Mouse (Mus musculus): ENCODE measurements around the gene Pced1b. TPM values are rescaled to one million over a fixed set of nuclear protein-coding genes. Genes with fewer than 3 reads are reported as not detected.
A peak's percentile ranks its signal among the peaks of the same experiment; 100 is the strongest.

The Pced1b gene
- total and polyA plus RNA-seq, 2 experiments from 2014 or later: 0.89 to 2.6 TPM

- Histone ChIP-seq H3K4me1 (ENCODE audit: control insufficient read depth, insufficient read depth) (no peaks in the 10 kb centered on the region), H3K9me3 (replicated peaks; ENCODE audit: control insufficient read depth, low read length) (no peaks in the 10 kb centered on the region), H3K27ac (ENCODE audit: low read depth) (peak overlapping the region; percentile 85), H3K4me3 (ENCODE audit: low read depth, low read length) (peak overlapping the region; percentile 84), H3K36me3 (replicated peaks; ENCODE audit: control insufficient read depth, insufficient read depth, low read length) (no peaks in the 10 kb centered on the region), H3K4me2 (ENCODE audit: low read depth, low read length) (peak overlapping the region; percentile 95), H3K9ac (replicated peaks; ENCODE audit: low read depth, low read length) (peak overlapping the region; percentile 79), H3K27me3 (ENCODE audit: control insufficient read depth, insufficient read depth, low read length) (peaks cover 27% of the 10 kb centered on the region)
- no peak for TF ChIP-seq EP300 (IDR thresholded peaks at IDR 0.05; ENCODE audit: low read depth)
- 25% methylated on average over 8 of the region's 8 CpGs for WGBS
- DNase-seq (ENCODE audit: low spot score): peak; percentile 17
- no peak for ATAC-seq (ENCODE audit: insufficient read depth, low read depth)
Measured at GRCm38 (mm10) chr15:97248296-97248695, 1.4 kb downstream of the Pced1b start.

GRCm38 (mm10) chr15:97249322-97249721 is 2.4 kb downstream of the Pced1b start:
- TF ChIP-seq CTCF (IDR thresholded peaks at IDR 0.05; ENCODE audit: low read depth) (no peak), EP300 (IDR thresholded peaks at IDR 0.05; ENCODE audit: low read depth) (no peak)
- DNase-seq (ENCODE audit: low spot score): no peak
- H3K9me3 ChIP-seq (replicated peaks; ENCODE audit: control insufficient read depth, low read length): no peaks in the 10 kb centered on the region
- WGBS: 92% methylated on average over 10 of the region's 10 CpGs
- no peak overlapping the region for H3K4me2 ChIP-seq (ENCODE audit: low read depth, low read length)
- H3K4me1 ChIP-seq (ENCODE audit: control insufficient read depth, insufficient read depth): no peaks in the 10 kb centered on the region
- H3K27me3 ChIP-seq (ENCODE audit: control insufficient read depth, insufficient read depth, low read length): peaks cover 24% of the 10 kb centered on the region
- H3K36me3 ChIP-seq (replicated peaks; ENCODE audit: control insufficient read depth, insufficient read depth, low read length): no peaks in the 10 kb centered on the region
- ATAC-seq (ENCODE audit: insufficient read depth, low read depth): no peak
- no peak overlapping the region for H3K9ac ChIP-seq (replicated peaks; ENCODE audit: low read depth, low read length)
- H3K4me3 ChIP-seq (ENCODE audit: low read depth, low read length): no peak overlapping the region
- H3K27ac ChIP-seq (ENCODE audit: low read depth): no peak overlapping the region

GRCm38 (mm10) chr15:97252493-97253034 is 5.7 kb downstream of the Pced1b start:
- Histone ChIP-seq H3K9me3 (replicated peaks; ENCODE audit: control insufficient read depth, low read length) (no peaks in the 10 kb centered on the region), H3K4me1 (ENCODE audit: control insufficient read depth, insufficient read depth) (no peaks in the 10 kb centered on the region), H3K27ac (ENCODE audit: low read depth) (no peak overlapping the region), H3K4me3 (ENCODE audit: low read depth, low read length) (no peak overlapping the region), H3K9ac (replicated peaks; ENCODE audit: low read depth, low read length) (no peak overlapping the region), H3K36me3 (replicated peaks; ENCODE audit: control insufficient read depth, insufficient read depth, low read length) (no peaks in the 10 kb centered on the region), H3K4me2 (ENCODE audit: low read depth, low read length) (no peak overlapping the region), H3K27me3 (ENCODE audit: control insufficient read depth, insufficient read depth, low read length) (no peaks in the 10 kb centered on the region)
- no peak for TF ChIP-seq CTCF (IDR thresholded peaks at IDR 0.05; ENCODE audit: low read depth)
- no peak for TF ChIP-seq EP300 (IDR thresholded peaks at IDR 0.05; ENCODE audit: low read depth)
- 77% methylated on average over 8 of the region's 8 CpGs for WGBS
- DNase-seq (ENCODE audit: low spot score) (no peak), ATAC-seq (ENCODE audit: insufficient read depth, low read depth) (no peak)

GRCm38 (mm10) chr15:97254375-97254774 is 7.5 kb downstream of the Pced1b start:
- 94% methylated on average over 4 of the region's 4 CpGs for WGBS
- no peaks in the 10 kb centered on the region for H3K4me1 ChIP-seq (ENCODE audit: control insufficient read depth, insufficient read depth)
- TF ChIP-seq CTCF (IDR thresholded peaks at IDR 0.05; ENCODE audit: low read depth) (no peak), EP300 (IDR thresholded peaks at IDR 0.05; ENCODE audit: low read depth) (no peak)
- H3K9me3 ChIP-seq (replicated peaks; ENCODE audit: control insufficient read depth, low read length): no peaks in the 10 kb centered on the region
- H3K4me2 ChIP-seq (ENCODE audit: low read depth, low read length): no peak overlapping the region
- no peaks in the 10 kb centered on the region for H3K27me3 ChIP-seq (ENCODE audit: control insufficient read depth, insufficient read depth, low read length)
- no peak overlapping the region for H3K4me3 ChIP-seq (ENCODE audit: low read depth, low read length)
- no peaks in the 10 kb centered on the region for H3K36me3 ChIP-seq (replicated peaks; ENCODE audit: control insufficient read depth, insufficient read depth, low read length)
- no peak overlapping the region for H3K9ac ChIP-seq (replicated peaks; ENCODE audit: low read depth, low read length)
- no peak for DNase-seq (ENCODE audit: low spot score)
- H3K27ac ChIP-seq (ENCODE audit: low read depth): no peak overlapping the region
- ATAC-seq (ENCODE audit: insufficient read depth, low read depth): no peak

- Histone ChIP-seq H3K4me2 (ENCODE audit: low read depth, low read length) (no peak overlapping the region), H3K4me1 (ENCODE audit: control insufficient read depth, insufficient read depth) (no peaks in the 10 kb centered on the region), H3K4me3 (ENCODE audit: low read depth, low read length) (no peak overlapping the region), H3K27me3 (ENCODE audit: control insufficient read depth, insufficient read depth, low read length) (no peaks in the 10 kb centered on the region), H3K27ac (ENCODE audit: low read depth) (no peak overlapping the region), H3K9ac (replicated peaks; ENCODE audit: low read depth, low read length) (no peak overlapping the region), H3K9me3 (replicated peaks; ENCODE audit: control insufficient read depth, low read length) (no peaks in the 10 kb centered on the region), H3K36me3 (replicated peaks; ENCODE audit: control insufficient read depth, insufficient read depth, low read length) (no peaks in the 10 kb centered on the region)
- DNase-seq (ENCODE audit: low spot score) (no peak), ATAC-seq (ENCODE audit: insufficient read depth, low read depth) (no peak)
- TF ChIP-seq CTCF (IDR thresholded peaks at IDR 0.05; ENCODE audit: low read depth): no peak
- WGBS: 80% methylated on average over 3 of the region's 3 CpGs
Measured at GRCm38 (mm10) chr15:97255800-97256199, 8.9 kb downstream of the Pced1b start.

- Histone ChIP-seq H3K36me3 (replicated peaks; ENCODE audit: control insufficient read depth, insufficient read depth, low read length) (no peaks in the 10 kb centered on the region), H3K4me2 (ENCODE audit: low read depth, low read length) (no peak overlapping the region), H3K9ac (replicated peaks; ENCODE audit: low read depth, low read length) (no peak overlapping the region), H3K27me3 (ENCODE audit: control insufficient read depth, insufficient read depth, low read length) (no peaks in the 10 kb centered on the region), H3K9me3 (replicated peaks; ENCODE audit: control insufficient read depth, low read length) (no peaks in the 10 kb centered on the region), H3K4me3 (ENCODE audit: low read depth, low read length) (no peak overlapping the region), H3K4me1 (ENCODE audit: control insufficient read depth, insufficient read depth) (no peaks in the 10 kb centered on the region), H3K27ac (ENCODE audit: low read depth) (no peak overlapping the region)
- ATAC-seq (ENCODE audit: insufficient read depth, low read depth): no peak
- TF ChIP-seq EP300 (IDR thresholded peaks at IDR 0.05; ENCODE audit: low read depth): no peak
- TF ChIP-seq CTCF (IDR thresholded peaks at IDR 0.05; ENCODE audit: low read depth): no peak
- no peak for DNase-seq (ENCODE audit: low spot score)
- WGBS: 89% methylated on average over 11 of the region's 11 CpGs
Measured at GRCm38 (mm10) chr15:97256411-97256810, 9.5 kb downstream of the Pced1b start.
